Mouse (Mus musculus) intestine, postnatal 0 days (tissue): Measurements from ENCODE around the gene Lrig3. TPM values are rescaled to one million over a fixed set of nuclear protein-coding genes. Genes with fewer than 3 reads are reported as not detected.

Experiments used
- ATAC-seq: fragments of 200-750 bp; cut with Nextera tagmentation; 2 replicates; pipeline ENCODE4 v1.8.0; 2017; ENCODE audit warnings: mild to moderate bottlenecking, moderate TSS enrichment, moderate library complexity
- H3K27ac ChIP-seq: fragments of 300-500 bp; sonication (generic); 2 replicates; pipeline ENCODE4 v1.5.1; 2014; ENCODE audit warnings: mild to moderate bottlenecking, low read depth, low read length, moderate library complexity
- H3K27me3 ChIP-seq: fragments of 300-500 bp; sonication (generic); replicated peaks from 2 replicates; pipeline ENCODE4 v1.6.1; 2014; ENCODE audit warnings: low read length, mixed read lengths; ENCODE audit not compliant: control insufficient read depth, insufficient read depth
- H3K36me3 ChIP-seq: fragments of 300-500 bp; sonication (generic); 2 replicates; pipeline ENCODE4 v1.6.1; 2014; ENCODE audit warnings: mild to moderate bottlenecking, moderate library complexity; ENCODE audit not compliant: control insufficient read depth, insufficient read depth
- H3K4me1 ChIP-seq: fragments of 300-500 bp; sonication (generic); replicated peaks from 2 replicates; pipeline ENCODE4 v1.6.1; 2014; ENCODE audit warnings: antibody characterized with exemption, low read length, mixed read lengths; ENCODE audit not compliant: control insufficient read depth, insufficient read depth
- H3K4me2 ChIP-seq: fragments of 300-500 bp; sonication (generic); replicated peaks from 2 replicates; pipeline ENCODE4 v1.6.1; 2014; ENCODE audit warnings: low read depth, mild to moderate bottlenecking, moderate library complexity
- H3K4me3 ChIP-seq: fragments of 300-500 bp; sonication (generic); 2 replicates; pipeline ENCODE4 v1.5.1; 2014; ENCODE audit warnings: low read depth, low read length
- H3K9ac ChIP-seq: fragments of 300-500 bp; sonication (generic); 2 replicates; pipeline ENCODE4 v1.6.1; 2014; ENCODE audit warnings: mild to moderate bottlenecking, low read depth, low read length
- H3K9me3 ChIP-seq: fragments of 300-500 bp; sonication (generic); 2 replicates; pipeline ENCODE4 v1.6.1; 2016; ENCODE audit warnings: mixed run types; ENCODE audit not compliant: control insufficient read depth
- CTCF ChIP-seq: sonication (generic); IDR thresholded peaks from 2 replicates; pipeline ENCODE4 v1.5.1; 2016; ENCODE audit warnings: low read depth, mild to moderate bottlenecking, control low read depth, antibody characterized with exemption, moderate library complexity
- WGBS: fragments of 180-500 bp; shearing (Covaris S2); extraction: QIAGEN DNeasy Blood & Tissue Kit; methylation state at CpG from one replicate; pipeline ENCODE4 v1.1.7; 2014; 5-methylcytosine and 5-hydroxymethylcytosine counted together
- polyA plus RNA-seq: library from polyadenylated mRNA; unstranded; fragments of >200 nt; fragmentation: Nextera tagmentation; extraction: Ambion mirVana; gene quantifications from 2 replicates; pipeline ENCODE4 v1.2.1, GENCODE M21; 2015

Gene Lrig3
- polyA plus RNA-seq: 6.7 and 6.9 TPM in 2 replicates

DNA sequence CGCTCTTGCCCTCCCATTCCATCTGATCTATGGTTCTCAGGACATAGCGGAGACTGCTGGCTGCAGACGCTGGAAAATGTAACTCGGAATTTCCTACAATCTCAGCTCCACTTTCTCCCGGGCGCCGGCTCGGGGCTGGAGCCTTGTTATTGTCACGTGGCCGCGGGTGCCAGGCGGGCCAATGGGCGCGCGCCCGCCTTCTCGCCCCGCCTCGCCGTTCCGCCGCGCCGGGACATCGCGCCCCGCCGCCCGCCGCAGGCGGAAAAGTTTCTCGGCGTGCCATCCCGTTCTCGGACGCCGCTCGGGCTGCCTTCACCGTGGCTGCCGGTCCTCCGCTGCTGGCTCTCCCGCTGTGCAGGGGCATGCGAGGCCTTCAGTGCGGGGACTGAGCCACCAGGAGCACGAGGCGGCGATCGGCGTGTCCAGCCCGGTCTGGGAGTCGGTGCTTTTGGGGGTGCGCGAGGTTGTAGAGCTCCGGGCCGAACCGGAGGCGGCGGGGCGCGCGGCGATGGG lies at the start of gene Lrig3:
Gene Lrig3 (plus strand): TSS at position 201 of the 513 bp plus-strand sequence.
- no peaks in the 10 kb centered on the region for H3K27me3 ChIP-seq
- no peaks in the 10 kb centered on the region for H3K36me3 ChIP-seq
- peak; percentile 81 for ATAC-seq
- no peaks in the 10 kb centered on the region for H3K9me3 ChIP-seq
- peak within 1 kb of the TSS; percentile 91 for H3K4me2 ChIP-seq
- WGBS: under 1% methylated on average over 57 of the region's 62 CpGs
- H3K4me1 ChIP-seq: peaks cover 16% of the 10 kb centered on the region
- peak within 1 kb of the TSS; percentile 89 for H3K9ac ChIP-seq
- H3K4me3 ChIP-seq: peak within 1 kb of the TSS; percentile 86
- 0 out of 2 replicates have a peak, but pooled peaks have one; percentile 1 for TF ChIP-seq CTCF
- H3K27ac ChIP-seq: peak within 1 kb of the TSS; percentile 93

DNA sequence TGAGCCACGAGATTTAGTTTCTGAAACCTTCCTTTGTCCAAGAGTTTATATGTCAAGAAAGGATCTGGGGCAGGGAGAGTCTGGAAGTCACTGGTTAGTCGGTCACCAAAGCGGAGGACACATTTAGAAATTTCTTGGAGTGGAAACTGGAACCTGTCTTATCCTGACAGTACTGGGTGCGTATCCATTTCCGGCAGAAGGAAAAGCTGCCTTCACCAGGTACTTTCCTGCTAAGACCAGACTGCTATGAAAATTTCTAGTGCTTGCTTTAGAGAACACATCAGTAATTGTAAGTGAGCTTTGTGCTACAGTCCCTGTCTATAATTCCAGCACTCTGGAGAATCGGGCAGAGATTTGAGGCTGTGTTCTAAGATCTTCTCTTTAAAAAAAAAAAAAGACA lies 49.2 kb upstream of the Lrig3 start:
- Histone ChIP-seq H3K36me3 (no peaks in the 10 kb centered on the region), H3K9me3 (no peaks in the 10 kb centered on the region), H3K27ac (no peak overlapping the region), H3K4me3 (no peak overlapping the region), H3K27me3 (no peaks in the 10 kb centered on the region), H3K4me1 (0 out of 2 replicates have a peak, but pooled peaks cover 3% of the 10 kb centered on the region), H3K9ac (no peak overlapping the region), H3K4me2 (no peak overlapping the region)
- no peak for ATAC-seq
- 54% methylated on average over 6 of the region's 6 CpGs for WGBS
- TF ChIP-seq CTCF: no peak

DNA sequence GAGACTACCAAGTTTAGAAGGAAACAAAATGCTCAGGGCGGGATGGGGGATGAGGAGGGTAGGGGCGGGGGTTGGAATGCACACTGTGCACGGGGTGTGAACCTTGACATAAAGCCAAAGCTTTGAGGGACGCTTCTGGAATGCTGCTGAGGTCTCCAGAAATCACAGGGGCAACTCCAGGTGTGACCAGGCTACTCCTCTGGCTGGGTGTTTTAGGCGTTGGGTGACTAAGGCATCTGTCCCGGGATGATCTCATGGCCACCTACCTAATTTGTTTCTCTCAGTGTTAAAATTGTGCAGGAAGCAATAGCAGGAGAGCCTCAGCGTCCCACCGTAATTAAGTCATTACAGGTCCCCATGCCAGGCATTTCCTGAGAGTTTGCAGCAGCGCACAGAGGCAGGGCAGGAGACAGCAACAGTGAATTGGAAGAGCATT lies 48.5 kb upstream of the Lrig3 start:
- no peak overlapping the region for H3K9ac ChIP-seq
- H3K27me3 ChIP-seq: no peaks in the 10 kb centered on the region
- peak overlapping the region; percentile 16; the same call in 1 of the 2 replicates for H3K4me3 ChIP-seq
- no peaks in the 10 kb centered on the region for H3K9me3 ChIP-seq
- WGBS: 12% methylated on average over 9 of the region's 9 CpGs
- TF ChIP-seq CTCF: no peak
- no peak for ATAC-seq
- peak overlapping the region; percentile 47 for H3K4me2 ChIP-seq
- no peaks in the 10 kb centered on the region for H3K4me1 ChIP-seq
- no peaks in the 10 kb centered on the region for H3K36me3 ChIP-seq
- no peak overlapping the region for H3K27ac ChIP-seq

DNA sequence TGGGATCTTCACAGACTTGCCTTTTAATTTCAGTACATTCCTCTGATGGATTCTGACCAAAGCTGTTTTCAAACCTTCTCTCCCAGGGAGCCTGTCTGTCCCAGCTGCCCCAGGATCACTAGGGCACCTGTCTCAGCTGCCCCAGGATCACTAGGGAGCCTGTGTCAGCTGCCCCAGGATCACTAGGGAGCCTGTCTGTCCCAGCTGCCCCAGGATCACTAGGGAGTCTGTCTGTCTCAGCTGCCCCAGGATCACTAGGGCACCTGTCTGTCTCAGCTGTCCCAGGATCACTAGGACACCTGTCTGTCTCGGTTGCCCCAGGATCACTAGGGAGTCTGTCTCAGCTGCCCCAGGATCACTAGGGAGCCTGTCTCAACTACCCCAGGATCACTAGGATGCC lies 47.0 kb upstream of the Lrig3 start:
- no peak overlapping the region for H3K27ac ChIP-seq
- no peak overlapping the region for H3K4me3 ChIP-seq
- no peak for ATAC-seq
- no peaks in the 10 kb centered on the region for H3K36me3 ChIP-seq
- no peak overlapping the region for H3K9ac ChIP-seq
- H3K4me2 ChIP-seq: no peak overlapping the region
- 54% methylated on average over 1 of the region's 1 CpGs for WGBS
- no peak for TF ChIP-seq CTCF
- no peaks in the 10 kb centered on the region for H3K9me3 ChIP-seq
- no peaks in the 10 kb centered on the region for H3K27me3 ChIP-seq
- H3K4me1 ChIP-seq: no peaks in the 10 kb centered on the region

DNA sequence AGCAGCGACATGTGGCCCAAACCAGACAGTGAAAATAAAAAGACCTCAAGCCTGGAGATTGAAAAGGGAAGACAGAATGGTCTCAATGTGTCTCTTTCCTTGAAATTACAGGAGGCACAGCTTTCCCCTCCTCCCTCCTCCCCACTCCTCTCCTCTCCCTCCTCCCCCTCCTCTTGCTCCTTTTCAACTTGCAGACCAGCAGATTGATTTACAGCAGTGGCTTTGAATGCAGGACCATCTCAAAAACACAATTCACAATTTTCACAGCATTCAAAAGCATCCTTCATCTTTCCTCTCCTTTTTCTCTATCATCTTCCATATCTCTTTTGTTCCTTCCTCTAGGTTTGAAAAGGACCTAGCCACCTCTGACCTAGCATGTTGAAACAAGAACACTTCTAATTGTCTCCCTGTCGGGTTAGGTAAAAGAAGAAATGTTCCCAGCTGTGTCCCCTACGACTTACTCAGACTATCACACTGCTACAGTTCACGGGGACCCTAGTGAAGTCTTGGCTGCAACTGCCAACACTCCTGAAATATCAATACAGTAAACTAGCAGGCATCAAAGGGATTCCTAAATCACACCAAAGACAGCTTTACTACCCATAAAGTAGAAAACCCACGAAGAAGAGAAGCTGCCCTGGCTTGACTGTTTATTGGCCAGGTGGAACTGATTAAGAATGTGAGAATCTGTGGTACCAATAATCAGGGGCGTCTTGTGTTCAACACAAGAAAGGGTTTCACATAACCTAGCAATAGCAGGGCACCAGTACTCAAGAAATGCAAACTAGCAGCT lies 44.1 kb upstream of the Lrig3 start:
- no peak overlapping the region for H3K4me3 ChIP-seq
- WGBS: 36% methylated on average over 6 of the region's 6 CpGs
- TF ChIP-seq CTCF: no peak
- H3K27me3 ChIP-seq: no peaks in the 10 kb centered on the region
- H3K4me2 ChIP-seq: no peak overlapping the region
- no peak for ATAC-seq
- no peak overlapping the region for H3K9ac ChIP-seq
- no peak overlapping the region for H3K27ac ChIP-seq
- 0 out of 2 replicates have a peak, but pooled peaks cover 4% of the 10 kb centered on the region for H3K9me3 ChIP-seq
- H3K4me1 ChIP-seq: no peaks in the 10 kb centered on the region
- no peaks in the 10 kb centered on the region for H3K36me3 ChIP-seq

DNA sequence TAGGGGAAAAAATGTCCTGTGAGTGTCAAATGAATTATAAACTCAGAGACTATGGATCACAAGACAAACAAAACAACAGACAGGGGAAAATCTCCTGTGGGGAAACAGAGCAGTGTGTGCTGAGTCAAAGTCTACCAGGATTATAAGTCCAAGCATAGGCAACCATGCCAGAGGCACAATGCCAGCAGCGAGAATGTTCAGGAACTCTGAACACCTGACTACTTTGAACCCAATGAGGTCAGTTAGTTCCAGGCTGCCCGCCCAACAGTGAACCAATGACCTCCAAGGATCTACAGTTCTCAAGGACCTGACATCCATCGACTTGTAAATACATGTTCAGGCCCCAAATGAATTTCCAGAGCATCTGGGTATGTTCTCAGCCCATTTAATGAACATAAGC lies 36.0 kb upstream of the Lrig3 start:
- TF ChIP-seq CTCF: no peak

More for the DNA sequence above, 36.0 kb upstream of the Lrig3 start:
- no peak for ATAC-seq
- no peak overlapping the region for H3K4me2 ChIP-seq
- no peaks in the 10 kb centered on the region for H3K36me3 ChIP-seq
- no peak overlapping the region for H3K27ac ChIP-seq
- WGBS: 85% methylated on average over 3 of the region's 3 CpGs
- no peaks in the 10 kb centered on the region for H3K27me3 ChIP-seq
- no peaks in the 10 kb centered on the region for H3K9me3 ChIP-seq
- no peak overlapping the region for H3K4me3 ChIP-seq
- no peaks in the 10 kb centered on the region for H3K4me1 ChIP-seq
- H3K9ac ChIP-seq: no peak overlapping the region
